Mouse (Mus musculus): ENCODE results near the gene Ankrd1.

The Ankrd1 gene

DNA sequence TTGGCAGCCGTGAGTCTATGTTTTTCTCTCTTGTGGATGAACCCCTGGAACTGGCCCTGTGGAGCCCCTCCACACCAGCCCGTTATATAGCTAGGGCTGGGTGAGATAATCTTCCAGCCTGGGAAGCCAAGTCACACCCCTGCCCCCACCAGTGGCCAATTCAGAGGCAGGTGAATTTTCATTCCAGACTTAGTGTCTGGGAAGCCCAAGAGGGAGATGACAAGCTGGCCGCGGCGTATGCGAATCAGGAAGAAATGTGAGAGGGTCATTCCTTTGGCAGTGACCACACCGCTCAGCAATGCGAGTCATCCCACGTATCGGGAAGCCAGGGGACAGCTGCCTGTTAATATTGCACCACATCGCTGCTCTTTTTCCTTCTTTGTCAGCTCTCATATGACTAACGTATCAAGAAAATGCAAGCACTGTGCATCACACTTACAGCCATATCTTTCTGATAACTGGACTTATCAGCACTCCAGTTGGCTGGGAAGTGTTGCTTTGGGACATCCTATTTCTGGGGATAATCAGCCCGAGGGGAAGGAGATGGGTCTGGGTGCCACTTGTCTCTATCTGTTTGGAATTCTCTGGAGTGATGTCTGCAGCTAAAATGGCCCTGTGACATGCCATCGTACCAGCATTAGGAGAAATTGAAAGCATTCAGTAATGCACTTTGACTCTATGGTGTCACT, at the start of gene Ankrd1:
Gene Ankrd1 (minus strand): TSS at position 317 of the 689 bp plus-strand sequence.
- no peak for DNase-seq (ENCODE audit: low read depth)

DNA sequence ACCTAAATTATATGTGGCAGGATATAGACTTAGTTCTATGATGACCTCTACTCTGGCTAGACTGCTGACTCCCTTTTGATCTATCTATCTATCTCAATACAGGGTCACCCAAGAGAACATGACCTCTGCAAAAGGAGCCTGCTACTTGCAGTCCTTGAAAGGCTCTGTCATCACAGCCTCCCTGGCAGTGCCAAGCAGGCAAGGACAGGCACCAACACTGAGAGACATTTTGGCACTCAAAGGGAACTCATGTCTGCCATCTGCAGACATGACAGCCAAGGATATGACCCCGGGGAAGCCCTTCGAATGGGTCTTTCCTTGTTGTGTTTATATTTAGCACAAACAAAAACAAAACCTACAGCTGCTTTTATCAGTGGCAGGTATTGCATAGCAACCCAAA, 49.2 kb upstream of the Ankrd1 start:
- no peak for DNase-seq (ENCODE audit: low read depth)

DNA sequence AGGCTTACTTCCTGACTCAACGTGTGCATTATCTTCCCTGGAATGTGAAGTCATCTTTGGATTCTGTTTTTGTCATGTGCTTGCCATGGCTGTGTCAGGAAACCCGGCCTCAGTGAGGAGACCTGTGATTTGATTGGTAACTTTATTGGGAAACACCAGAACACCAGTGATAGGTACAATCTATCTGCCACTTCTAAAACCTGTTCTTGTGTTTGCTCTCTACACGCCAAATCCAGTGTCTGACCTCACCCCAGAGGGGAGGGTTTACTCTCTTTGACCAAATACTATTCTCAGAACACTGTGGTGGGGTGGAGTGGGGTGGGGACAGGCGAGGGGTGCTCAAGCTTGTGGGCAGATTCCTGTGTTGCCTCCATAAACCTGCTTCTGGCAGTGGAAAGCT, 48.2 kb upstream of the Ankrd1 start:
- no peak for DNase-seq (ENCODE audit: low read depth)

DNA sequence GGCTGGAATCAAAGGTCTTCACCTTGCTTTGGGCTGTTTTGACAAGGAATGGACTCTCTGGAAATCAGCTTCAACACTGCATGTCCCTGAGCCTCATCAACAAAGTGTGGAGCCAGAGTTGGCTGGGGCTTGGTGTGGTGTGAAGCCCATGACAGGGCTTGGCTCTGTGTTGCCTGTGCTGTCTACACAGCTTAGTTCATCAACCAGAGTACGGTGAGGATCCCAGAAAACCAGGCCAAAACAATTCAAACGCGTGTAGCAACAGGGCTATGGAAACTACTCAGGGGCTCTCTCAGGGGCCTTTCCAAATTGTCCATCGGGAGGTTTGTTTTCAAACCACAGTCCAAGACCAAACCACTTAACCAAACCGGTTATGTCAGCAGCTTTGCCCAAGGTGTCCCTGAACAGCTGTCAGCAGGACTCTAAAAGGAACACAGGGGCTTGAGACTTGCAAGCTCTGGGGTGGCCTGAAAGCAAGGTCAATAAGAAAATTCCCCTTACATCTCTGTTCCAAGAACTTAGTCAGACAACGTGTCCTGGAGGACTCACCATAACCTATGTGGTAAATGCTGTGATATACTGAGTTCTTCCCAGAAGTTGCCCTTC, 47.5 kb upstream of the Ankrd1 start:
- DNase-seq (ENCODE audit: low read depth): no peak

DNA sequence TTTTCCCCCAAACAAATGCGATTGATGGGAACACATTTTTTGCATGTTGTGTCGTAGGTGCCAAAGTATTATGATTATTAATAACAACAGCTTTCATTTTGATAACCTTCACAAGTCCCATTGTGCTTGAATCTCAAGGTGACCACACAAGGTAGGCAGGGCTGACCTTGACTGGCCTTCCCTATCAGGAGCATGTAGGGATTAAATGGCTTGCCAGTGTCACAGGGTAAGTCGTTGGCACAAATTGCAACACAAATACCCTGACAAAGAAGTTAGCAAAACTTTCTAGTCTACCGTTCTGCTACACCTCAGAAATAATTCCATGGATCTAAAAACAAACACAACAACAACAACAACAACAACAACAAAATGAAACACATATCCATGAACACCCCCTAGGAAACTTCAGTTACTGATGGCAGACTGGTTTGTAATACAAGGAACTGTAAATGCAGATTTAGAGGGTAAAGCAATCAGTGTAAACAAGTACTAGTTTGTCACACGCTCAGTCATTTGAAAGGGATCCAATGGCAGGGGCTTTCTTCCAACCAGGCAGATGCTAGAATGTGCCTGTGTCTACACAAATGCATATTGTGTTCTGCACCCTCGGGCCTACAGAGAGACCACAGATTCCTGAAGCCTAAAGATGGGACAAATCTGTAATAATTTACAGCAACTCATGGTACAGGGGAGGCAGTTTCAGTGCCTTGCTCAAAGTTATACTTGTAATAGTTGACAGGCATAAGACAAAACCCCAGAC, 46.7 kb upstream of the Ankrd1 start:
- no peak for DNase-seq (ENCODE audit: low read depth)

DNA sequence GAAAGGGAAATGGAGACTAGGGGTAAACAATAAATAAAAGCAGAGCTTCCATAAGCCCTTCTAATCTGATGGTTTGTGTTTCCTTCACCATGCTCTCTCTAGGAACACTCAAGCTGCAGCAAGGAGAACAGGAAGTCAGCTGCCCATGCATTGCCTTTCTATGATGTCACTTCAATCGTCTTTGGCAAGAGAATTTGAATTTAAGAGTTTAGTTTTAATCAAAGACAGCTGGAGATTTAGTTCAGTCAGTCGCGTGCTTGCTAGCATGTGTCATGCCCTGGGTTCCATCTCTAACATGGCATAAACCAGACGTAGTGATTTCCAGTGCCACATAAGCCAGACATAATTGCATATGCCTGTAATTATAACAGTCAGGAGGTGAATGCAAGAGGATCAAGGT, 45.5 kb upstream of the Ankrd1 start:
- no peak for DNase-seq (ENCODE audit: low read depth)

DNA sequence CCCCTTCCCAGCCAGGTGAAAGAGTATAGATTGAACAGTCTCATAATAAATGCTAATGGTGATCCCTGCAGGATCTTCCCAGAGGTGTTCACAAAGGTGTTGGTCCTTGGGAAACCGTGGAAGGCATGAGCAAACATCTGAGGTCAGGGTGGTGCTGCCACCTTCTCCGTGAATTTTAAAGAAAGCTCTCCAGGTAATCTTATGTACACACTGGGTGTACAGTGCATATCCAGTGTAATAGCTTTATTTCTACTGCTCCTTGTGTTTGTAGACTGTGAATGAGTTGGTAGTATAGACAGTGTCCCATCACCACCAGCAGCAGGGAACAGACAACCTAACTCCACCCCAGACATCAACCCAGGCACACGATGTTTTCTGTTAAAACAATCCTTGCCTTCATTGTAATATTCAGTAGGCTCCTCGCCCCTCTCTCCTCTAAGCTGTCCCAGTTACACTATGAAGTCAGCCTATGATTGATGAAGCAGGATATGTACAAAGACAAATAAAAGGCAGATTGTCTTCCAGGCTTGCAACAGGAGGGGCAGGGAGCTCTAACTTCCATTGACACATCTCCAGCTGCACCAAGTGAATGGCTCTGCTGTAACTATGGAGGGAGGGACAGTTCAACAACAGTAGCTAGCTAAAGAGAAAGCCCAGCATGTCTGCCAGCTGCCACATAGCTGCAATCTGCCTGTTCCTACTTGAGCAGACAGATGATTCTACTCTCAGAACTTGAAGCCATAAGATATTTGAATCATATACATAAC, 30.5 kb upstream of the Ankrd1 start:
- DNase-seq (ENCODE audit: low read depth): no peak

DNA sequence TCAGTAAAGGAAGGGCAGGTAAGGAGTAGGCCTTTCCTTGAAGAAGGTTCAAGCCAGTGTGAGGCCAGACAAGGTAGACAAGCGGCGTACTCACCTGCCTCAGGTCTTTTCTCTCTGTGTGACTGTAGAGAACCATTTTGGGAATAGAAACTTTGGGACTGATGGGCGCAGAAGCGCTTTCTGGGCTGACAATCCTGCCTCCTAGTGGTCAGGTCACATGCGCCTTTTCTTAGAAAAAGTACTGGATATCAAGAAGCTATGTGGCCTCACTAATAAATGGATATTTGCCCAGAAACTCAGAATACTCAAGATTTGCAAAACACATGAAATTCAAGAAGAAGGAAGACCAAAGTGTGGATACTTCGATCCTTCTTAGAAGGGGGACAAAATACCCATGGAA, 28.7 kb upstream of the Ankrd1 start:
- no peak for DNase-seq (ENCODE audit: low read depth)

DNA sequence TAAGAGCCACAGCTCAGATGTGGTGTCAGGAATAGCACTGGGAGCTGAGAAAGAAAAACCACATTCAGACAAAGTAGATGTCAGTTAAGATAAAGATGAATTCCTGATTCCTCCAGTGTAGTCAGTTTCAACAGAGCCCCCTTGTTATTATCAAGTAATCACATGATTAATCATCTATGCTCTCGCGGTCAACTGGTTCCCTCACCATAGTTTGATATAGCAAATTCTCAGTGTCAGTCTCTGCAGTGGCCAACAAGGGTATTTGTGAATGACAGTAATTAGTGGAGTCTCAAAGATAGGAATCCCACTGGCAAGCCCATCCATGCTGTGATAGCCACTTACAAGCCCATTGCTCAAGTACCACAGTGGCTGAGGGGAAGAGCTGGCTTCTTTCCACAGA, 23.7 kb upstream of the Ankrd1 start:
- no peak for DNase-seq (ENCODE audit: low read depth)

DNA sequence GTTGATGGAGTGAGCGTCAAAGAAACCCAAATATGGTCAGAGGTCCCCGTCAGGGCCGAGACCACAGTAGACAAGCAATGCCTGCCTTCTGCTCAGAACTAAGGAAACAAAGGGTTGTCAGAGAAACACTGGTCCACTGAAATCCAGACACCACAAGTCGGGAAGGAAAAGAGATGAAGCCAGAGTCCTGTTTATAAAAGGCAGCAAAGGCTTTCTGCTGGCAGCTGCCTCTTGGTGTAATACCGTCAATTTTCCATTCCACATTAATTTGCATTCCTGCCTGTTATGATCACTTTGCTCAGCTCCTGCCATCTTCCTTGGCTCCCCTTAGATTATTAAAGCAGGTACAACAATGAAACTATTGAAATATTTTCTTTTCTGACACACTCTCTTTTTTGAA, 13.8 kb upstream of the Ankrd1 start:
- DNase-seq (ENCODE audit: low read depth): no peak

DNA sequence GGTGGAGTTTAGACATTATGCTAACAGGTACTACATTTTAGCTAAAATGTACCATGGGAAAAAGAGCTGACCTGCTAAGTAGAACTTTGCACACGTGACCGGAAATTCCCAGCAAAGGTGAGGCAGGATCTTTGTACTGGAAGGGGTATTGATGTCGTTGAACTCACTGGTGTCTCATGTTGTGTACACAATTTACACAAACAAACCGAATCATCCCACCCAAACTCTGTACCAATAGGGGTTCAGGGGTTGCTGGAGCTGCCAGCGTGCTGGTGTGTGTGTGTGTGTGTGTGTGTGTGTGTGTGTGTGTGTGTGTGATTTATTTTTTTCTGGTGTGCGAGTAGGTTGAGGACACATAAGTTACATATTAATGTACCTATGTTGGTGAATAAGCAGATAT, 13.2 kb upstream of the Ankrd1 start:
- DNase-seq (ENCODE audit: low read depth): no peak

DNA sequence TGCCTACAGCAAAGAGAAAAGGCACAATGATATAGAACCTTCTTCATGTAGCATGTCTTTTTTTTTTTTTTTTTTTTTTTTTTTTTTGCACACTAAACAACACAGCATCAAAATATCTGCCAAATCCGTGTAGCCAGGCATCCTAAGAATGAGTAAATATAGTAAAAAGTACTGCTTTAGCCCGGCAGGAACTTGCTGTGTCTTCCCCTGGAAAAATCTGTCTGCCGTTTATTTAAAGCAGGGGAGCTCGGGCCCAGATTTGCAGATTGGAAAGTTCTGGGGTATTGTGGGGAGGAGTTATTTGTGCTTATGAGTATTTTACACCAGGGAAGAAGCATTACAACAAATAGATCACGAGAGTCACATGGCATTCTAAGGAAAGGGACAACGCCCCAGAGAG, 12.1 kb upstream of the Ankrd1 start:
- no peak for DNase-seq (ENCODE audit: low read depth)

DNA sequence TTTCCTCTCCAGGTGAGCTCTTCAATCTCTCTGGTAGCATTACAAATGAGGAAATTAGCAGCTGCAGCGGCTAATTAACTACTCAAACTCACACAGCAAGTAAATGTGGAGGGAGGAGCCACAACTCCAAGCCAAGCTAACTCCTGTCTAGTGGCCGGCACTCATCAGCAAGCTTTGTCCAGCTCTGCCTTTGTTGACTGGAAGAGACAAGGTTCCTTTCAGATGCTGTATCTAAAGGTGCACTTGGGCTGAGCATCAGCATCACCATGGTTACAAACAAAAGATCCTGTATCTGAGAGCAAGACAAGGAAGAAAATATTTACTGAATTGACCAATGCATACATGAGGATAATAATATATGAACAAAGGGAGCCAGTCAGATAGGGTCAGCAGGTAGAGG, 10.3 kb upstream of the Ankrd1 start:
- DNase-seq (ENCODE audit: low read depth): no peak

DNA sequence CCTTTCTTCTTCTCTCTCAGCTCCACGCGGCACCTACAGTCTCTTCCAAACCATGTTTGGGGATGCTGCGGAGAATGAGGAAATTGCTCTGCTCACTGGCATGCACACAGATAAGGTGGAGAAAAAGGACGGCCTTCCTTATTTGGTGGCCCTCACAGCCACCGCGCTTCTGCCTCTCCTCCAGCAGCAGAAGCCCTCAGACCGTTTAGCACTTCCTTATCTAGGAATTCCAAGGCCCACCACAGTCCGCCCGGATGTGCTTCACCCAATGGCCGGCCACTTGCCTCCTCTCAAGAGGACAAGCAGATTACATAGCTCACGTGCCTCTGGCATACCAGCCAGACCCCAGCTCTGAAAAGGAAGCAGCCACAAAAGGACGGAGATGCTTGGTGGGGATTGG, 9.7 kb upstream of the Ankrd1 start:
- no peak for DNase-seq (ENCODE audit: low read depth)

DNA sequence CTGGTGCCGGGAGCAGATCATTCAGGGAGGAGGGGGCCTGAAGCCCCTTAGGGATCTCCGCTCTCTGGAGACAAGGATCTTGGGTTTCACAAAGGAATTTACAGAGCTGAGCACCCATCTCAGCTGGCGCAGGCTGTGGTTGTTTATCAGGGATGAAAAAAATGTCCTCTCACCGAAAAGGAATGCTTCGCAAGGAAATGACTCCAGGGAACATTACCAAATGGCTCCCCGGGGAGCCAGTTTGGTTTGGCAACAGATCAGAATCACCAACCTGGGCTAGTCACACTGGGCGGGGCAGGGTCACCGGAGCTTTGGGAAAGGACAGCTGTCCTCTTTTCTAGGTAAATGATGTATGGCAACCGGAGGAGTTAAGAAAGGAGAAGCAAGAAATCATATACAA, 9.3 kb upstream of the Ankrd1 start:
- no peak for DNase-seq (ENCODE audit: low read depth)

DNA sequence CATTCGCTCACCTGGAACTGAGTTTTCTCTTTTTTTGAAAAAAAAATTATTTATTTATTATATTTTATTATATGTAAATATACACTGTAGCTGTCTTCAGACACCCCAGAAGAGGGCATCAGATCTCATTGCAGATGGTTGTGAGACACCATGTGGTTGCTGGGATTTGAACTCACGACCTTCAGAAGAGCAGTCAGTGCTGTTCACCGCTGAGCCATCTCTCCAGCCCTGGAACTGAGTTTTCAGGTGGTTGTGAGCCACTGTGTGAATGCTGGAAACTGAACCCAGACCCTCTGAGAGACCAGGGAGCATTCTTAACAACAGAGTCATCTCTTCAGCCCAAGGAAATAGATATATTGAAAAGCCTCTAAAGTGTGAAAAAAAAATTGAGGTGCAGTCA, 8.5 kb upstream of the Ankrd1 start:
- DNase-seq (ENCODE audit: low read depth): no peak

DNA sequence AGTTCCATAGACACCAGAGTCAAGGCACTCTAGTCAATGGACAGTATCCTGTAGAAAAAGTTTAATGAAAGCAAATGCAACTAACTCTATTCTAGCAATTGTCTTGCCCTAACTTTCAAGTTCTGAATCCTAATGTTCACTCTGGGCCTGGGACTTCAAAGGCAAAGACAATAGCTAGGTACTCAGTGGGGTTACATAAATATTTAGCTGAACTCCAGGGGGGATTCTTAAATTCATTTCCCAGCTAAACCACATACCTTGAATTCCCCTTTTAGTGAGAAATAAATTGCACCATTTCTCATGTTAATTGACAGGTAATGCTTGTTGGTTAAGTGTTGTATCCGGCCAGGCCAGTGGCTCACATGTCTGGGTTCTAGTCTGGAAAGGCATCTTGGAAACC, 4.3 kb upstream of the Ankrd1 start:
- no peak for DNase-seq (ENCODE audit: low read depth)

DNA sequence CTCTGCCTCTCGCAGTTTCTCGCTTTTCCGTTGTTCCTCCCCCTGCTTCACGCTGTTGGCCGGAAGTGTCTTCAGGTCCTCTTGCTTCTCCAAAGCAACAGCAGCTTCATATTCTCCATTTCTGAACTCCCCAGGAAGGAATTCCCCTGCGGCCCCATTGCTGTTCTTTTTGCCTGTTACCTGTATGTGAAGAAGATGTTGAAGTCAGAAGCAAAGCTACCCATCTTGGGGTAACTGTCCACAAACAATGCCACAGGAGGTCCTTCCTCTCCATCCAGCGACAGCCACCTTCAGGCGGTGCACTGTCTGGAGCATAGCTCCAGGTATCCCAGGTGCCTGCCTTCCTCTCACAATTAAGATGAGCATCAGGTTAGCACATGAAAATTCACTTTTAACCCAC, 680 bp downstream of the Ankrd1 start:
- DNase-seq (ENCODE audit: low read depth): no peak

DNA sequence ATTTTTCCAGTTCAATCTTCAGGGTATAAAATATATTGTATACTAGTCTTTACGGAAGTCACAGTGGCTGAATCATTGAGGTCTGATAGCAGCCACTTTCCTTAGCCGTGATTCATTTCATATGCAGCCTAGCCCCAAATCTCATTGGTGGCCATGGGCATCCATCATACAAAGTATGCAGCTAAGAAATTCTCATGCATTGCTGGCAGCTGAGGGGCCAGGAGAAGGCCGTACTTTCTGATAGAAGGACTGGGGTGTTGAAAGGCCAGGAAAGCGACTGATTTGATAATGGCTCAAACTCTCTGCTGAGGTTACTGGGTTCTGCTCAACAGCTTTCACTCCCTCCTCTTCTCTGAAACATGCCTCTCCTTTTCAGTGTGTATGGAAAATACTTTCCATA, 3.7 kb downstream of the Ankrd1 start:
- no peak for DNase-seq (ENCODE audit: low read depth)

DNA sequence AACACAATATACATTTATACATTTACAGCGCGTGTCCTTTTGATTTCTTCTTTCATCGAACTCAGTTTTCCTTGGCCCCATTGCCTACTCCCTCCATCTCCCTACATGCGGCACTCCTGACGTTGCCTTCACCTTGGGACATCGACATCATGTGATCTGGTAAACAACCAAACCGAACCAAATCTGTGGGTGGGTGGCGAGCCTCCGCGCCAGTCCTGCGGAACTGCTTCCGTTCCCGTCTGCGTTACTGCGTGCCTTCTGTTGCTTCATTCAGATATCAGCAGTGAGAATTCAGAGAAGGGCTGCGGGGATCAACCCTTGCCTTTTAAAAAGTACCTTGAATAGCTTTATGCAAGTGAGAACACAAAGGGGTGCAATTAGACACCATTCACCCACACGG, 7.9 kb downstream of the Ankrd1 start:
- DNase-seq (ENCODE audit: low read depth): no peak

DNA sequence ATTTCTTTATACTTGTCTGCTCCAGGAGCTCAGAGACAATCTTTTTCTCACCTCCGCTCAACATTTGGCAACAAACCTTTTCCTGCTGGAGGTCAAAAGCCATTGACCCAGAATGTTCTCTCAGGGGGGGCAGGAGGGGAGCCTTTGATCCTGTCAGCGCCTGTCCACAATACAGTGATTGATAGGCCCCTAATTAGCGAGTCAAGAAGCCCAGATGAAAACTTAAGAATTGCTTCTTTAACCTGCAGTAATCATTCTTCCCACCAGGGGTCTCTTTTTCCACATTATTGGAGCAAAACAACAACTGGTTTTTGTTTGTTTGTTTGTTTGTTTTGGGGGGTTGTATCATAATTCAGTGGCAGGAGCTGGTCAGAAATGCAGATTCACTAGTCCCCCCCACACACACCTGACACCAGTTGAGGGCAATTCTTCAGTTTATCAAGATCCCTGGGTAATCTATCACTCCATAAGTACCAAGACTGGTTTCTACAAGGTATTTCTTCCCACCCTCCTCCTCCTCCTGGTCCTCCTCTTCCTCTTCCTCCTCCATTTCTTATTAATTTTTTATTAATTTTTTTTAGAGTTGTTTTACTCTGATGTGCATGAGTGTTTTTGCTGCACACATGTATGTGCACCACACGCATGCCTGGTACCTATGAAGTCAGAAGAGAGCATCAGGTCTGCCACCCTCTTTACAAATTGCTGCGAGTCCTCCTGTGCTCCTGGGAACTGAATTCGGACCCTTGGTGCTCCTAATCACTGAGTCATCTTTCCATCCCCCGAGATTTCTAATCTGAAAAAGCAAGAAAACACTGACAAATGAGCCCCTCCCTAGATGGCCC, 8.6 kb downstream of the Ankrd1 start:
- peak; percentile 36 for DNase-seq (ENCODE audit: low read depth)

DNA sequence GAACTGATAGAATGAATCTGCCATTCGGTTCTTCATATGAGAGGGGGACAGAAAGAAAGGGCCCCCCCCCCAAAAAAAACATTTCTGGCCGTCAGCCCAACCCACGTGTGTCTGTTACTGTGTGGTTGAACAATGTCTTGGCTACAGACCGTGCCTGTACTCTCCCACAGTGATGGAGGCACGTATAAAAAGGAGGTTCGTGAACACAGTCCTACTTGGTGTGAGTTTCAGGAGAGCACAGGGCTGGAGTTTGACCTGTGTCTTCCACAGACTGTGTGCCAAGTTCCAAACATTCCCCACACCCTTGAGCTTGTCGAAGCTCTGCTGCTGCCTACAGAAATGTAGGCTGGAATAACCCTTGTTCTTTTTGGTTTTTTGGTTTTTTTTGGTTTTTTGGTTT, 9.4 kb downstream of the Ankrd1 start:
- DNase-seq (ENCODE audit: low read depth): no peak
